Mouse (Mus musculus): ENCODE data around the gene Ankrd44.

DNA sequence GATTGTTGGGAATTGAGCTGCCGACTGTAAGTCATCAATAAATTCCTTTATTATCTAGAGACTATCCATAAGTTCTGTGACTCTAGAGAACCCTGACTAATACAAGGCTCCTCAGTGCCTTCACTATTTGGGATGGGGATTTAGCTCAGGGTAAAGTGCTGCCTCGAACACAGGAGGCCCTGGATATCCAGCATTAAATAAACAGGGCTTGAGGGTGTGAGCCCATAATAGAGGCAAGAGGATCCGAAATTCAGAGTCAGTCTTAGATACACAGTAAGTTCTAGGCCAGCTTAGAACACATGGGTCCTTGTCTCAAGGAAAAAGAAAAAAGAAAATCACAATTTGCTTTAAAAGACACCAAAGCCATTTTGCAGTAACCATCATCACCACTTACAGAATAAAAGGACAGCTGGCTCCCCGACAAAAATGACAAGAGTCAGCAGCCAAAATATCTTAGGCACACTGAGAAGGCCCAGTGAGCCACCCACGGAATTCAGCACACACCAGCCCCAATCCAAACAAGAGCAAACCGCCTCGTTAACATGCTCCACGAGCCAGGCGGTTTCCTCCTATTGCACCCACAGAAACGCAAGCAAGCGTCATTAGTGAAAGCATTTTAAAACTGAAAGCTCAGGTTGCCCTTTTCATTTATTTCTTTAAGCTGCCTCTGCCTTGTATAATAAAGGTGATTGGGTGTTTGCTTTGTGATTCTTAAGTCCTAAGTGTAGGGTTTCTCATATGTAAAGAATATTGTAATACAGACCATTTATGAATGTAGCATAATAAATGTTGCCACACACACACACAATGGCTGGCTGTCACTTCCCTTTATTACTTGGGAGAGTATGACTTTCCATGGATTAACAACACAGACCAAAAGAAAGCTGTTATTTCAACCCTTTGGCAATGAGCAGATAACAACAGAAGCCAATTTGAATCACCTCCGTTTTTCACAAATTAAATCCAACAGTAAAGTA, 29.8 kb downstream of the Ankrd44 start:
- TF ChIP-seq CTCF (IDR thresholded peaks at IDR 0.05), result no peak
- no peak for TF ChIP-seq POLR2A (IDR thresholded peaks at IDR 0.05; ENCODE audit: insufficient read depth, low read depth, low read length)

Measured in heart, adult 2 months (tissue).